Mouse (Mus musculus): Measurements from ENCODE around the gene Tas2r113. TPM values are rescaled to one million over a fixed set of nuclear protein-coding genes. Genes with fewer than 3 reads are reported as not detected.
"Not testable (repeated sequence)": the region's sequence is repeated elsewhere in the genome, so short reads cannot be mapped to it uniquely, and the experiment has no call there.

Tas2r113 gene
- polyA plus RNA-seq (2015; fragmentation: Nextera tagmentation; extraction: Ambion mirVana) = not detected in 2 replicates

DNA sequence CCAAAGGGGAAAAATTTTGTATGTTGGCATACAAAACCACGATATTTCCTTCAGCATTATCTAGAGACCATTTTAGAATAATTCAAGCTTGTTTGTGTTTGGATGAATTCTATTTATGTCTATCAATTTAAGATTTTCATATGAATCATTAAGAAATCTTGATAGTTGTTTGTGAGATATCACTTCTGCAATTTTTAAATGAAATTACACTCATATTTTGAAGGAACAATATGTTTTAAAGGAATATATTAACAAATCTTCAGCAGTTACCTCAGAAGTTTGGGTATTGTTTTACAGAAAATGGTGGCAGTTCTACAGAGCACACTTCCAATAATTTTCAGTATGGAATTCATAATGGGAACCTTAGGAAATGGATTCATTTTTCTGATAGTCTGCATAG, at the start of gene Tas2r113:
TSS of gene Tas2r113 (plus strand) at position 301 of the 400 bp plus-strand sequence.
- no peak within 1 kb of the TSS for H3K4me2 ChIP-seq (ENCODE audit: low read length)
- no peaks in the 10 kb centered on the region for H3K36me3 ChIP-seq (ENCODE audit: control insufficient read depth, insufficient read depth, low read length)
- no peak within 1 kb of the TSS for H3K9ac ChIP-seq (ENCODE audit: low read depth, low read length)
- no peak for ATAC-seq
- 0 out of 2 replicates have a peak, but pooled peaks cover 2% of the 10 kb centered on the region for H3K9me3 ChIP-seq (replicated peaks; ENCODE audit: control insufficient read depth, low read length, poor library complexity, severe bottlenecking)
- H3K27ac ChIP-seq (ENCODE audit: low read length) = no peak within 1 kb of the TSS
- H3K4me3 ChIP-seq (ENCODE audit: low read depth, low read length) = no peak within 1 kb of the TSS
- no peaks in the 10 kb centered on the region for H3K4me1 ChIP-seq (ENCODE audit: control insufficient read depth, insufficient read depth, low read length)
- no peaks in the 10 kb centered on the region for H3K27me3 ChIP-seq (ENCODE audit: control insufficient read depth, insufficient read depth, low read depth, low read length)
- WGBS = 64% methylated on average over 1 of the region's 1 CpGs

DNA sequence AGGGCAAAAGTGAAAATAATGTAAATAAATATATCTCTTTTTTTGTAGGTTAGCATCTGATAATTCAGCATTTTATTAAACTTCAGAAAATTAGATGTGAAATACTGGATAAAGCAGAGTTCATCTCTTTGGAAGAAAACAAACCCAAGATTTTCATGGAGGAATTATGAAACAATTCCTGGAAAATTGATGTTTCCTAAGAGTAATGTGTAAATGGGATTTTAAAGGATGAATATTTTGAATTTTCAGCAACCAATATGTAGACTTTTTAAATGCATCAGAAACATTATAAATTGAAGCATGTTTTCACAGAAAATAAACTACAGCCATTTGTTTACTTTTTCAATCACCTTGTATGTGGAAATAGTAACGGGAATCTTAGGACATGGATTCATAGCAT, 46.0 kb upstream of the Tas2r113 start, which contains the start of gene Tas2r123:
TSS of gene Tas2r123 (plus strand) at position 301 of the 400 bp plus-strand sequence.
- WGBS = 97% methylated on average over 1 of the region's 1 CpGs
- Histone ChIP-seq H3K36me3 (ENCODE audit: control insufficient read depth, insufficient read depth, low read length) (no peaks in the 10 kb centered on the region), H3K4me1 (ENCODE audit: control insufficient read depth, insufficient read depth, low read length) (no peaks in the 10 kb centered on the region), H3K4me2 (ENCODE audit: low read length) (no peak within 1 kb of the TSS), H3K9ac (ENCODE audit: low read depth, low read length) (no peak within 1 kb of the TSS), H3K27me3 (ENCODE audit: control insufficient read depth, insufficient read depth, low read depth, low read length) (no peaks in the 10 kb centered on the region), H3K27ac (ENCODE audit: low read length) (no peak within 1 kb of the TSS), H3K9me3 (replicated peaks; ENCODE audit: control insufficient read depth, low read length, poor library complexity, severe bottlenecking) (no peaks in the 10 kb centered on the region), H3K4me3 (ENCODE audit: low read depth, low read length) (no peak within 1 kb of the TSS)
- ATAC-seq = no peak

DNA sequence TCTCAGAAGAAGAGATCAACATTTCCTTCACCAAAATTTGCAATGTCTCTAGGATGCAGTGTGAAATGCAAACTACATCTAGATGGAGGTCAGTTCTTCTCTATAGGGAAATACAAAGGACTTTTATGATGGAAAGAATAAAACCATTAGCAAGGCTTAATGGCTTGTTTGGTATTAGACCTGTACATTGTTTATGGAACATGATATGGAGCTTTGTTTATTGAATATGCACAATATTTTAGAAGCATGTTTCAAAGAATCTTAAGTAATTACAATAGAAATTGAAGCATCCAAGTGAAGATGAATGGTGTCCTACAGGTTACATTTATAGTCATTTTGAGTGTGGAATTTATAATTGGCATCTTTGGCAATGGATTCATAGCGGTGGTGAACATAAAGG, 37.7 kb upstream of the Tas2r113 start, which contains the start of gene Tas2r116:
TSS of gene Tas2r116 (plus strand) at position 301 of the 400 bp plus-strand sequence.
- H3K27me3 ChIP-seq (ENCODE audit: control insufficient read depth, insufficient read depth, low read depth, low read length) = no peaks in the 10 kb centered on the region
- H3K4me1 ChIP-seq (ENCODE audit: control insufficient read depth, insufficient read depth, low read length) = no peaks in the 10 kb centered on the region
- H3K27ac ChIP-seq (ENCODE audit: low read length) = no peak within 1 kb of the TSS
- H3K9me3 ChIP-seq (replicated peaks; ENCODE audit: control insufficient read depth, low read length, poor library complexity, severe bottlenecking) = no peaks in the 10 kb centered on the region
- no peak within 1 kb of the TSS for H3K4me2 ChIP-seq (ENCODE audit: low read length)
- 81% methylated on average over 1 of the region's 1 CpGs for WGBS
- H3K36me3 ChIP-seq (ENCODE audit: control insufficient read depth, insufficient read depth, low read length) = no peaks in the 10 kb centered on the region
- no peak for ATAC-seq
- H3K9ac ChIP-seq (ENCODE audit: low read depth, low read length) = no peak within 1 kb of the TSS
- H3K4me3 ChIP-seq (ENCODE audit: low read depth, low read length) = no peak within 1 kb of the TSS

DNA sequence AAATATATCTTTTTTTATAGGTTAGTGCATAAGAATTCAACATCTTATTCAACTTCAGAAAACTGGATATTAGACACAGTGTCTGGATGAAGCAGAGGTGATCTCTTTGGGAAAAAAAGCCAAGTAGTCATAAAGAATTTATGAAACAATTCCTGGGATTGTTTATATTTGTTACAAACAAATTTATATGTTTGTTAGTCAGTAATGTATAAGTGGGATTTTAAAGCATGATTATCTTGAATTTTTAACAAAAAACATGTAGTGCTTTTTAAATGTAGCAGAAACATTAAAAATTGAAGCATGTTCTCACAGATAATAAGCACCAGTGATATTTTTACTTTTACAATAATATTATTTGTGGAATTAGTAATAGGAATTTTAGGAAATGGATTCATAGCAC, 25.1 kb upstream of the Tas2r113 start, which contains the start of gene Tas2r110:
TSS of gene Tas2r110 (plus strand) at position 301 of the 400 bp plus-strand sequence.
- Histone ChIP-seq H3K27me3 (ENCODE audit: control insufficient read depth, insufficient read depth, low read depth, low read length) (no peaks in the 10 kb centered on the region), H3K36me3 (ENCODE audit: control insufficient read depth, insufficient read depth, low read length) (no peaks in the 10 kb centered on the region), H3K4me3 (ENCODE audit: low read depth, low read length) (no peak within 1 kb of the TSS), H3K9ac (ENCODE audit: low read depth, low read length) (no peak within 1 kb of the TSS), H3K4me2 (ENCODE audit: low read length) (no peak within 1 kb of the TSS), H3K4me1 (ENCODE audit: control insufficient read depth, insufficient read depth, low read length) (no peaks in the 10 kb centered on the region), H3K27ac (ENCODE audit: low read length) (no peak within 1 kb of the TSS), H3K9me3 (replicated peaks; ENCODE audit: control insufficient read depth, low read length, poor library complexity, severe bottlenecking) (no peaks in the 10 kb centered on the region)
- no peak for ATAC-seq

DNA sequence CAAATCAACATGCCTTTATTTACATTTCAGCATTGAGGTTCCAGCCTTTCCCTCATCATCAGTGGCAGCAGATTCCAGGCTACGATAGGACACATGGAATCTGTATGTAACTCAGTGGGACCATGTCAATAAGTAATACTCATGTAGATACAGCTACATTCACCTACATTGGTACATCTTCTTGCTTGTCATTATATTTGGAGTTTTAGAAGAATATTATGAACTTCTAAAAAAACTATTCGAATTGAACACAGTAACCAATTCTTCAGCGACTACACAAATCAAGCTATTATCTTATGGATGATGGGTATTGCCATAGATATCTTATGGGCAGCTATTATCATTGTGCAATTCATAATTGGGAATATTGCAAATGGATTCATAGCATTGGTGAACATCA, 16.5 kb downstream of the Tas2r113 start, which contains the start of gene Tas2r125:
TSS of gene Tas2r125 (plus strand) at position 301 of the 400 bp plus-strand sequence.
- WGBS = 87% methylated on average over 3 of the region's 3 CpGs
- Histone ChIP-seq H3K9ac (ENCODE audit: low read depth, low read length) (no peak within 1 kb of the TSS), H3K4me2 (ENCODE audit: low read length) (no peak within 1 kb of the TSS), H3K4me3 (ENCODE audit: low read depth, low read length) (no peak within 1 kb of the TSS), H3K36me3 (ENCODE audit: control insufficient read depth, insufficient read depth, low read length) (no peaks in the 10 kb centered on the region), H3K27ac (ENCODE audit: low read length) (no peak within 1 kb of the TSS), H3K9me3 (replicated peaks; ENCODE audit: control insufficient read depth, low read length, poor library complexity, severe bottlenecking) (no peaks in the 10 kb centered on the region), H3K4me1 (ENCODE audit: control insufficient read depth, insufficient read depth, low read length) (no peaks in the 10 kb centered on the region), H3K27me3 (ENCODE audit: control insufficient read depth, insufficient read depth, low read depth, low read length) (no peaks in the 10 kb centered on the region)
- no peak for ATAC-seq

DNA sequence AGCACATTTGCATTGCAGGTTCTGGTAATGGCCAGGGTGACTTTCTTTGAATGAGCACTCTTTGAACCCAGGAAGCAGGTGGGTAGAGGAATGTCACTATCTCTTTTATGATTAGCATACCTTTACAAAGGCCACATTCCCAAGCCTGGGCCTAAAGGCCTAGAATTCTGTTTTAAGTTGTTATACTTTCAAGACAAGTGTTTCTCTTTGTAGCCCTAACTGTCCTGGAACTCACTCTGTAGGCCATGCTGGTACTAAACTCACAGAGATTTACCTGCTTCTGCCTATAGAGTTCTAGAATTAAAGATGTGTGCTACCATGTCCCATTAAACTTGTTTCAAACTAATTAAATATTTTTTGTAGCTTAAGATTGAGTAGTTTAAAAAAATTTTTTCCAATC, 48.6 kb downstream of the Tas2r113 start:
- H3K27me3 ChIP-seq (ENCODE audit: control insufficient read depth, insufficient read depth, low read depth, low read length); H3K4me1 ChIP-seq (ENCODE audit: control insufficient read depth, insufficient read depth, low read length); H3K27ac ChIP-seq (ENCODE audit: low read length); H3K4me2 ChIP-seq (ENCODE audit: low read length); ATAC-seq; H3K9ac ChIP-seq (ENCODE audit: low read depth, low read length); H3K9me3 ChIP-seq (replicated peaks; ENCODE audit: control insufficient read depth, low read length, poor library complexity, severe bottlenecking); H3K36me3 ChIP-seq (ENCODE audit: control insufficient read depth, insufficient read depth, low read length); H3K4me3 ChIP-seq (ENCODE audit: low read depth, low read length): not testable (repeated sequence)

Other genes with a start within 250 kb of the Tas2r113 start
- not detected in 2 replicates for gene A630073D07Rik, start 241.5 kb upstream of the Tas2r113 start, polyA plus RNA-seq (2015; fragmentation: Nextera tagmentation; extraction: Ambion mirVana)
- gene Tas2r120, start 236.1 kb upstream of the Tas2r113 start, polyA plus RNA-seq (2015; fragmentation: Nextera tagmentation; extraction: Ambion mirVana) = not detected in 2 replicates
- gene Tas2r121, start 192.0 kb upstream of the Tas2r113 start, polyA plus RNA-seq (2015; fragmentation: Nextera tagmentation; extraction: Ambion mirVana) = not detected in 2 replicates
- not detected in 2 replicates for gene Tas2r122, start 181.1 kb upstream of the Tas2r113 start, polyA plus RNA-seq (2015; fragmentation: Nextera tagmentation; extraction: Ambion mirVana)
- not detected in 2 replicates for gene Tas2r115, start 155.0 kb upstream of the Tas2r113 start, polyA plus RNA-seq (2015; fragmentation: Nextera tagmentation; extraction: Ambion mirVana)
- not detected in 2 replicates for gene Tas2r124, start 138.3 kb upstream of the Tas2r113 start, polyA plus RNA-seq (2015; fragmentation: Nextera tagmentation; extraction: Ambion mirVana)
- not detected in 2 replicates for gene Tas2r102, start 130.9 kb upstream of the Tas2r113 start, polyA plus RNA-seq (2015; fragmentation: Nextera tagmentation; extraction: Ambion mirVana)
- gene Tas2r136, start 114.8 kb upstream of the Tas2r113 start, polyA plus RNA-seq (2015; fragmentation: Nextera tagmentation; extraction: Ambion mirVana) = not detected in 2 replicates
- not detected in 2 replicates for gene Tas2r117, start 90.2 kb upstream of the Tas2r113 start, polyA plus RNA-seq (2015; fragmentation: Nextera tagmentation; extraction: Ambion mirVana)
- gene Tas2r123, start 45.9 kb upstream of the Tas2r113 start, polyA plus RNA-seq (2015; fragmentation: Nextera tagmentation; extraction: Ambion mirVana) = not detected in 2 replicates
- gene Tas2r116, start 37.6 kb upstream of the Tas2r113 start, polyA plus RNA-seq (2015; fragmentation: Nextera tagmentation; extraction: Ambion mirVana) = not detected in 2 replicates
- gene Tas2r110, start 25.0 kb upstream of the Tas2r113 start, polyA plus RNA-seq (2015; fragmentation: Nextera tagmentation; extraction: Ambion mirVana) = not detected in 2 replicates
- gene Tas2r125, start 16.6 kb downstream of the Tas2r113 start, polyA plus RNA-seq (2015; fragmentation: Nextera tagmentation; extraction: Ambion mirVana) = not detected in 2 replicates
- not detected in 2 replicates for gene Tas2r129, start 58.1 kb downstream of the Tas2r113 start, polyA plus RNA-seq (2015; fragmentation: Nextera tagmentation; extraction: Ambion mirVana)
- not detected in 2 replicates for gene Tas2r131, start 64.9 kb downstream of the Tas2r113 start, polyA plus RNA-seq (2015; fragmentation: Nextera tagmentation; extraction: Ambion mirVana)
- not detected in 2 replicates for gene Tas2r109, start 88.0 kb downstream of the Tas2r113 start, polyA plus RNA-seq (2015; fragmentation: Nextera tagmentation; extraction: Ambion mirVana)
- not detected in 2 replicates for gene Tas2r103, start 144.1 kb downstream of the Tas2r113 start, polyA plus RNA-seq (2015; fragmentation: Nextera tagmentation; extraction: Ambion mirVana)
- not detected in 2 replicates for gene Tas2r140, start 162.8 kb downstream of the Tas2r113 start, polyA plus RNA-seq (2015; fragmentation: Nextera tagmentation; extraction: Ambion mirVana)
- 137 TPM in 2 replicates for gene Smim10l1, start 211.9 kb downstream of the Tas2r113 start, polyA plus RNA-seq (2015; fragmentation: Nextera tagmentation; extraction: Ambion mirVana)

Measured in midbrain, embryonic 16.5 days (tissue).